In the genomic region with DNA sequence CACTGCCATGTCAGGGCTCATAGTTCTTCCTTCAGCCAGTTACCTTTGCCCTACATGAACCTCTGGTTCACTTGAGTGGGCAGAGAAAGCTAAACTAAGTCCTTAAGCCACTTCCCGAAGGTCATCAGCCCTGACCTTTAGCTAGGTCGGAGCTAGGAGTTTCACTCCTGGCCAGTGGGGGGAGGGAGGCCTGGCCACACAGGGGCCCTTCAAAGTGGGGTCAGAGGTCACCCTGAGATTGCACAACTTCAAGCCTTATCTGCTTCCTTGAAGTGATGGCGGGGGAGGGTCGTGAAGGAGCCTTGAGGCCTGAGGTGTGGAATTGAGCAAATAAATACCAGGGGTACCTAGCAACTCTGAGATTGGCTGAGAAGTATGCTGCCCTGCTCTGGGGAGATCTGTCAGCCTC, we compare ENCODE assay signal across 15 mouse cellular contexts.
DNase-seq lines count a peak whose midpoint lies in the region; ATAC-seq lines count a peak whose summit lies in the region.
"Had no signal": no experiment of that assay in that cellular context is flagged by ENCODE, and none has a peak within 500 bp of the region (broad histone marks: within the 10 kb centered on the region; RNA-seq: fewer than 3 reads in every experiment).

No protein-coding gene starts in this region.

- no peak overlapping the region for H3K9ac ChIP-seq in heart, embryonic 12.5 days
- H3K9ac ChIP-seq in kidney, embryonic 15.5 days, result no peak overlapping the region
- H3K9ac ChIP-seq: forebrain, embryonic 12.5 days; hindbrain, embryonic 13.5 days; liver, embryonic 15.5 days had no signal

- intact Hi-C loops in heart, postnatal 36 days (cut with DNase I), result no loop called here

- 13% methylated on average over 4 of the region's 4 CpGs for WGBS in heart, embryonic 12.5 days
- 24% methylated on average over 4 of the region's 4 CpGs for WGBS in kidney, embryonic 15.5 days

- H3K4me3 ChIP-seq in heart, embryonic 12.5 days, result no peak overlapping the region
- no peak overlapping the region for H3K4me3 ChIP-seq in kidney, embryonic 15.5 days (replicated peaks)
- H3K4me3 ChIP-seq: forebrain, embryonic 12.5 days; gastrocnemius, adult 2 months; hindbrain, embryonic 13.5 days; limb, embryonic 10.5 days; liver, embryonic 15.5 days had no signal

- ATAC-seq in heart, embryonic 12.5 days (ENCODE audit: insufficient number of reproducible peaks, low FRiP score), result peak; percentile 24; the same call in 1 of the 2 replicates
- no peak for ATAC-seq in kidney, embryonic 15.5 days (replicated peaks; ENCODE audit: low FRiP score)

- no peaks in the 10 kb centered on the region for H3K9me3 ChIP-seq in heart, embryonic 12.5 days (replicated peaks)
- no peaks in the 10 kb centered on the region for H3K9me3 ChIP-seq in kidney, embryonic 15.5 days (replicated peaks)
- H3K9me3 ChIP-seq: forebrain, embryonic 12.5 days; hindbrain, embryonic 13.5 days; limb, embryonic 10.5 days; liver, embryonic 15.5 days had no signal

- H3K27me3 ChIP-seq in heart, embryonic 12.5 days (replicated peaks), result no peaks in the 10 kb centered on the region
- H3K27me3 ChIP-seq in kidney, embryonic 15.5 days, result no peaks in the 10 kb centered on the region

- H3K4me2 ChIP-seq in heart, embryonic 12.5 days, result no peak overlapping the region
- H3K4me2 ChIP-seq in kidney, embryonic 15.5 days, result no peak overlapping the region
- H3K4me2 ChIP-seq: forebrain, embryonic 12.5 days; hindbrain, embryonic 13.5 days; liver, embryonic 15.5 days had no signal

- peaks cover 50% of the 10 kb centered on the region for H3K4me1 ChIP-seq in heart, embryonic 12.5 days (replicated peaks)
- H3K4me1 ChIP-seq in kidney, embryonic 15.5 days, result peaks cover 25% of the 10 kb centered on the region

- no peak overlapping the region for H3K27ac ChIP-seq in heart, embryonic 12.5 days (ENCODE audit: poor library complexity, severe bottlenecking)
- 0 out of 2 replicates have a peak overlapping the region, but pooled peaks have one; percentile 18 for H3K27ac ChIP-seq in kidney, embryonic 15.5 days
- H3K27ac ChIP-seq: forebrain, embryonic 12.5 days; gastrocnemius, adult 2 months; hindbrain, embryonic 13.5 days; limb, embryonic 10.5 days; liver, embryonic 15.5 days had no signal

- no peak for DNase-seq in heart, postnatal 36 days
- peak; percentile 66 for DNase-seq in embryo, embryonic 9.5 days (ENCODE audit: extremely low spot score)
- DNase-seq in lung, postnatal 14 days, result peak; percentile 73
- DNase-seq in right cerebral cortex, postnatal 14 days, result no peak
- DNase-seq in urinary bladder, adult 18-20 months (ENCODE audit: low spot score in 2 of 2), result no peak
- DNase-seq in spleen, postnatal 14 days (ENCODE audit: low spot score in 2 of 2), result no peak
- DNase-seq: cerebellum, adult 11 months; gastrocnemius, adult 2 months; thymus, adult 2 months had no signal

- no peaks in the 10 kb centered on the region for H3K36me3 ChIP-seq in heart, embryonic 12.5 days
- no peaks in the 10 kb centered on the region for H3K36me3 ChIP-seq in kidney, embryonic 15.5 days
- H3K36me3 ChIP-seq: forebrain, embryonic 12.5 days; hindbrain, embryonic 13.5 days; limb, embryonic 10.5 days; liver, embryonic 15.5 days had no signal

Comparison
In these comparisons a context has a peak if more than half of its experiments do, and no peak if none do; other contexts are left out.
1. DNase-seq: peak in embryo, embryonic 9.5 days (single experiment) and lung, postnatal 14 days (single experiment); none in heart, postnatal 36 days (0 of 2), right cerebral cortex, postnatal 14 days (single experiment), urinary bladder, adult 18-20 months (0 of 2) and spleen, postnatal 14 days (0 of 2).